Mouse (Mus musculus): ENCODE data around the gene Mypn. TPM values are rescaled to one million over a fixed set of nuclear protein-coding genes. Genes with fewer than 3 reads are reported as not detected.
A peak's percentile ranks its signal among the peaks of the same experiment; 100 is the strongest.

Gene Mypn
- total RNA-seq, 1 experiment from 2014 or later, result 0.59 TPM

GRCm38 (mm10) chr10:63100657-63101056 lies 103.1 kb downstream of the Mypn start:
- DNase-seq, result no peak

- DNase-seq, result peak; percentile 66
Observed at GRCm38 (mm10) chr10:63099941-63100562, 103.7 kb downstream of the Mypn start.

DNA sequence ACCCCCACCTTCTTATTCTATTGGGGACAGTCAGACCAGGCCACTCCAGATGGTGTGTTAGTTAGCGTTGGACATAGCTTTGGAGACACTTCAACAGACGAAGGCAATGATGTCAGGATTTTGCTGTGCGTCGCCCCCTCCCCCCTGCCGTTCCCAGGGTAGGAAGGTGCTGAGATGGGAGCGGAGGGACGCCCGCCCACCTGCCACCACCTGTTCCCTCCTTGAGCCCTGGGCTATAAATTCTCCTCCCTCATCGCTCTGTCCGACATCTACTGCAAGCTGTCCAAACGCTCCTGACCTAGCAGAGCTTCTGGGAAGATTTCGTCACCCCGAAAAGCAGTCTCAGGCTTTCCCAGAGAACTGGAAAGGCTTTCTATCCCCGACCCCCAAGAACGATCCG lies 104.2 kb downstream of the Mypn start, which contains the start of gene Atoh7:
Gene Atoh7 (plus strand): TSS at position 131 of the 400 bp plus-strand sequence.
- no peak for DNase-seq

- no peak for DNase-seq
Observed at GRCm38 (mm10) chr10:63098191-63098590, 105.6 kb downstream of the Mypn start.

DNA sequence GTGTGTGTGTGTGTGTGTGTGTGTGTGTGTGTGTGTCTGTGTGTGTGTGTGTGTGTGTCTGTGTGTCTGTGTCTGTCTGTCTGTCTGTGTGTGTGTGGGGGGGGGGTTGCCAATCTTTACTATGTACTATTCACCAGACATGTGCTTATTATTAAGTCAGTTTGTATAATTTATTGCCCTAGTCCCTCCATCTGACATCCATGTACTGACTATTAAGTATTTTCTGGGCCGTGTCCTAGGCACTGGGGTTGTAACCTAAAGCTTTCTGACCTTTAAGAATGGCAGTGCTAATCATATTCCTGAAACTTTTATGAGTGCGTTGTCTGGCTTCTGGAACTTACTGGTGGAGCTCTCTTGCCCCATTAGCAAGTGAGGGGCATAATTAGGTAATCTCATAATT lies 107.0 kb downstream of the Mypn start:
- no peak for DNase-seq

- no peak for DNase-seq
Observed at GRCm38 (mm10) chr10:63092616-63093550, 110.9 kb downstream of the Mypn start.

- DNase-seq, result no peak
Observed at GRCm38 (mm10) chr10:63091915-63092314, 111.8 kb downstream of the Mypn start.

GRCm38 (mm10) chr10:63089758-63090571 lies 113.8 kb downstream of the Mypn start:
- peak; percentile 20 for DNase-seq

- no peak for DNase-seq
Observed at GRCm38 (mm10) chr10:63089103-63089757, 114.5 kb downstream of the Mypn start.

DNA sequence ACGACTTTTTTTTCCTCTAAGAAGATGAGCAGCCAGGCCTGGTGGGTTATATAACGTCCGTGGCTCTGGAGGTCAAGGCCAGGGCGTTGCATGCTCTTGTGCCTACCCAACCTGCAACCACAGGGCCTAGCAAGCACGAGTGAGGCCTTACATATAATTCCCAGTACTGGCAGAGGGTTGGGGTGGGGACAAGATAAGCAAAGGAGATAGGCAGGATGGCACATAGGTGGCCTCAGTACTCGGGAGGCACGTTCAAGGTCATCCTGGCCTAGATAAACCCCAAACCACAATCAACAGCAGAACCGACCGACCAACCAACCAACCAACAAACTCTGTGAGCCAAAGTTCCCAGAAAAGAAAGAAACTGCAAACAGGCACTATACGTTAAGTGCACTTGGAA lies 117.4 kb downstream of the Mypn start:
- DNase-seq, result no peak

DNA sequence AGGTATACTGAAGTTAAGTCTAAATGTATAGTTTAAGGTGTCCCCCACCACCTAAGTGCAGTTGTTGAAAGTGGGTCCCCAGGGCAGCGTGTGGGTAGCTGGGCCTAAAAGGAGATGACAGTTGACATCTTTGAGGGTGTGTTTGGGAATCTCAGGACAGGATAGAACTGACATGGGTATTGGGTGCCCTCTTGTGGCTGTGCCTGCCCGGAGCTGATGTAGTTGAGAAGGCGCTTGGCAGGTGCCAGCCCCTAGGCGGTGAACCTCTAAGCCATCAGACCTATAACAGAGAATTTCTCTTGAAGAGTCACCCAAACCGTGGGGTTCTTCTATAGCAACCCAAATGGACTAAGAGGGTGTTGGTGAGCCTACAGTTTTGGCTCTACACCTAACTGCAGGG lies 137.8 kb downstream of the Mypn start:
- peak; percentile 89 for DNase-seq

Other genes starting within 250 kb of the Mypn start
- gene Rufy2, start 223.7 kb downstream of the Mypn start, total RNA-seq (2021), result 14.8 and 20.9 TPM in 2 replicates
- gene Hnrnph3, start 179.7 kb downstream of the Mypn start, total RNA-seq (2021), result 49.2 and 56.0 TPM in 2 replicates
- 4.6 and 8.7 TPM in 2 replicates for gene Pbld2, start 179.6 kb downstream of the Mypn start, total RNA-seq (2021)
- 14.4 and 18.0 TPM in 2 replicates for gene Pbld1, start 143.8 kb downstream of the Mypn start, total RNA-seq (2021)
- gene Atoh7, start 104.3 kb downstream of the Mypn start, total RNA-seq (2021), result not detected in 2 replicates
- gene Herc4, start 39.9 kb upstream of the Mypn start, total RNA-seq (2021), result 114 and 129 TPM in 2 replicates
- 17.7 and 18.1 TPM in 2 replicates for gene Sirt1, start 177.8 kb upstream of the Mypn start, total RNA-seq (2021)
- gene Dnajc12, start 178.5 kb upstream of the Mypn start, total RNA-seq (2021), result 11.9 and 16.0 TPM in 2 replicates
- gene Gm7075, start 217.8 kb upstream of the Mypn start, total RNA-seq (2021), result not detected in 2 replicates
- gene Ctnna3, start 226.1 kb upstream of the Mypn start, total RNA-seq (2021), result 1.3 and 1.4 TPM in 2 replicates